ENCODE assay signal across 17 mouse cellular contexts in genomic region chr1:75565616-75566015, GRCm38 (mm10). TPM values are rescaled to one million over a fixed set of nuclear protein-coding genes. Genes with fewer than 3 reads are reported as not detected.
DNase-seq lines count a peak whose midpoint lies in the region; ATAC-seq lines count a peak whose summit lies in the region.
"Had no signal": no experiment of that assay in that cellular context is flagged by ENCODE, and none has a peak within 500 bp of the region (broad histone marks: within the 10 kb centered on the region; RNA-seq: fewer than 3 reads in every experiment).

No protein-coding gene starts in this region.

- H3K27me3 ChIP-seq in heart, embryonic 13.5 days (replicated peaks): peaks cover 19% of the 10 kb centered on the region; the same call in 1 of the 2 replicates
- peaks cover 6% of the 10 kb centered on the region; the same call in 1 of the 2 replicates for H3K27me3 ChIP-seq in forebrain, embryonic 10.5 days (ENCODE audit: poor library complexity, severe bottlenecking)
- H3K27me3 ChIP-seq: embryonic facial prominence, embryonic 13.5 days had no signal

- no peaks in the 10 kb centered on the region for H3K36me3 ChIP-seq in heart, embryonic 13.5 days
- H3K36me3 ChIP-seq in forebrain, embryonic 10.5 days (replicated peaks): no peaks in the 10 kb centered on the region
- H3K36me3 ChIP-seq: embryonic facial prominence, embryonic 13.5 days; liver, embryonic 15.5 days had no signal

- WGBS in heart, embryonic 13.5 days: 43% methylated on average over 9 of the region's 9 CpGs
- WGBS in forebrain, embryonic 10.5 days: 79% methylated on average over 9 of the region's 9 CpGs

- 0 out of 2 replicates have a peak overlapping the region, but pooled peaks have one; percentile 28 for H3K9ac ChIP-seq in heart, embryonic 13.5 days
- H3K9ac ChIP-seq: embryonic facial prominence, embryonic 13.5 days; hindbrain, embryonic 14.5 days; liver, embryonic 15.5 days had no signal

- peaks cover 43% of the 10 kb centered on the region for H3K4me1 ChIP-seq in heart, embryonic 13.5 days
- no peaks in the 10 kb centered on the region for H3K4me1 ChIP-seq in forebrain, embryonic 10.5 days
- H3K4me1 ChIP-seq: liver, embryonic 15.5 days had no signal

- intact Hi-C loops in heart, postnatal 36 days (cut with DNase I): no loop called here

- no peak for DNase-seq in heart, postnatal 36 days
- DNase-seq in B cell, adult 2 months: peak; percentile 75 to 77
- DNase-seq in embryo, embryonic 11 days: no peak
- no peak for DNase-seq in forebrain, embryonic 10.5 days (ENCODE audit: extremely low spot score, low spot score)
- DNase-seq: cerebellum, adult 9-10 months; kidney, adult 9 months; layer of hippocampus, adult 9-11 months; left cerebral cortex, postnatal 4 days; retina, postnatal 1 day had no signal

- H3K4me2 ChIP-seq in heart, embryonic 13.5 days: no peak overlapping the region
- H3K4me2 ChIP-seq: embryonic facial prominence, embryonic 13.5 days; hindbrain, embryonic 14.5 days; liver, embryonic 15.5 days had no signal

- peak overlapping the region; percentile 66 for H3K27ac ChIP-seq in heart, embryonic 13.5 days (replicated peaks)
- no peak overlapping the region for H3K27ac ChIP-seq in forebrain, embryonic 10.5 days
- H3K27ac ChIP-seq: embryonic facial prominence, embryonic 13.5 days; hindbrain, embryonic 14.5 days; liver, embryonic 15.5 days; macrophage had no signal

- ATAC-seq in heart, embryonic 13.5 days (ENCODE audit: extremely low read depth, insufficient number of reproducible peaks, low FRiP score, low TSS enrichment): no peak
- peak; percentile 92 for ATAC-seq in common myeloid progenitor, adult 5-6 weeks (replicated peaks; ENCODE audit: low read depth, poor library complexity, severe bottlenecking)
- peak; percentile 75 for ATAC-seq in neutrophil, adult 5-6 weeks (ENCODE audit: extremely low read depth, insufficient number of reproducible peaks, low FRiP score, poor library complexity, severe bottlenecking)
- no peak for ATAC-seq in activated CD4-positive, CD25-positive, alpha-beta regulatory T cell, adult 4 months

- H3K4me3 ChIP-seq in heart, embryonic 13.5 days: no peak overlapping the region
- H3K4me3 ChIP-seq in forebrain, embryonic 10.5 days: no peak overlapping the region
- H3K4me3 ChIP-seq: embryonic facial prominence, embryonic 13.5 days; liver, embryonic 15.5 days had no signal

- H3K9me3 ChIP-seq in heart, embryonic 13.5 days: 0 out of 2 replicates have a peak, but pooled peaks cover 8% of the 10 kb centered on the region
- peaks cover 8% of the 10 kb centered on the region; the same call in 1 of the 2 replicates for H3K9me3 ChIP-seq in forebrain, embryonic 10.5 days
- H3K9me3 ChIP-seq: liver, embryonic 15.5 days had no signal

RNA-seq across cellular contexts. Expression of gene Slc4a3, which starts 19.6 kb away (rescaled TPM):
- 25.3 and 25.4 TPM in 2 replicates for polyA plus RNA-seq in heart, embryonic 13.5 days (2015; fragmentation: Nextera tagmentation; extraction: Ambion mirVana)
- 100 to 1,000 TPM; 233 to 249 TPM for total RNA-seq in heart, postnatal 36 days (2021)
- under 0.01 TPM in 1 of 2 replicates, not detected in the other for total RNA-seq in common myeloid progenitor, adult 5-6 weeks (2017)
- total RNA-seq in neutrophil, adult 5-6 weeks (2017): not detected in 2 replicates
- under 1 TPM in 1 of 2 experiments, not detected in 1; 0.07 TPM for polyA plus RNA-seq in activated CD4-positive, CD25-positive, alpha-beta regulatory T cell, adult 4 months (2017; shearing (Covaris generic))
- 13.6 and 15.0 TPM in 2 replicates for polyA plus RNA-seq in forebrain, embryonic 10.5 days (2016; fragmentation: Nextera tagmentation; extraction: Ambion mirVana)

RNA-seq across cellular contexts. Expression of gene Stk11ip, which starts 44.3 kb away (rescaled TPM):
- 11.3 and 12.6 TPM in 2 replicates for polyA plus RNA-seq in heart, embryonic 13.5 days (2015; fragmentation: Nextera tagmentation; extraction: Ambion mirVana)
- 10 to 100 TPM in 1 of 2 experiments, 1 to 10 TPM in 1; 9.2 to 14.1 TPM for total RNA-seq in heart, postnatal 36 days (2021)
- total RNA-seq in common myeloid progenitor, adult 5-6 weeks (2017): 15.1 and 19.5 TPM in 2 replicates
- total RNA-seq in neutrophil, adult 5-6 weeks (2017): 57.0 and 72.0 TPM in 2 replicates
- 1 to 10 TPM; 7.7 to 9.4 TPM for polyA plus RNA-seq in activated CD4-positive, CD25-positive, alpha-beta regulatory T cell, adult 4 months (2017; shearing (Covaris generic))
- polyA plus RNA-seq in forebrain, embryonic 10.5 days (2016; fragmentation: Nextera tagmentation; extraction: Ambion mirVana): 33.2 and 33.5 TPM in 2 replicates

RNA-seq across cellular contexts. Expression of gene Inha, which starts 58.7 kb away (rescaled TPM):
- 5.5 and 6.0 TPM in 2 replicates for polyA plus RNA-seq in heart, embryonic 13.5 days (2015; fragmentation: Nextera tagmentation; extraction: Ambion mirVana)
- total RNA-seq in heart, postnatal 36 days (2021): 1 to 10 TPM; 3.6 TPM
- total RNA-seq in common myeloid progenitor, adult 5-6 weeks (2017): not detected in 2 replicates
- not detected in 2 replicates for total RNA-seq in neutrophil, adult 5-6 weeks (2017)
- not detected for polyA plus RNA-seq in activated CD4-positive, CD25-positive, alpha-beta regulatory T cell, adult 4 months (2017; shearing (Covaris generic))
- polyA plus RNA-seq in forebrain, embryonic 10.5 days (2016; fragmentation: Nextera tagmentation; extraction: Ambion mirVana): 2.7 and 2.9 TPM in 2 replicates
- polyA plus RNA-seq: macrophage had no signal

RNA-seq across cellular contexts. Expression of gene Obsl1, which starts 59.4 kb away (rescaled TPM):
- 91.0 and 93.0 TPM in 2 replicates for polyA plus RNA-seq in heart, embryonic 13.5 days (2015; fragmentation: Nextera tagmentation; extraction: Ambion mirVana)
- 100 to 1,000 TPM; 130 to 136 TPM for total RNA-seq in heart, postnatal 36 days (2021)
- 1.4 and 2.7 TPM in 2 replicates for total RNA-seq in common myeloid progenitor, adult 5-6 weeks (2017)
- total RNA-seq in neutrophil, adult 5-6 weeks (2017): not detected in 2 replicates
- polyA plus RNA-seq in activated CD4-positive, CD25-positive, alpha-beta regulatory T cell, adult 4 months (2017; shearing (Covaris generic)): not detected
- 34.5 and 35.8 TPM in 2 replicates for polyA plus RNA-seq in forebrain, embryonic 10.5 days (2016; fragmentation: Nextera tagmentation; extraction: Ambion mirVana)
- polyA plus RNA-seq: macrophage had no signal

Comparison
In these comparisons a context has a peak if more than half of its experiments do, and no peak if none do; other contexts are left out.
1. ATAC-seq: peak in common myeloid progenitor, adult 5-6 weeks (single experiment) and neutrophil, adult 5-6 weeks (single experiment); none in heart, embryonic 13.5 days (single experiment) and activated CD4-positive, CD25-positive, alpha-beta regulatory T cell, adult 4 months (single experiment).
2. DNase-seq: peak in B cell, adult 2 months (2 of 2); none in heart, postnatal 36 days (0 of 2), embryo, embryonic 11 days (single experiment) and forebrain, embryonic 10.5 days (single experiment).
3. RNA of gene Slc4a3, which starts 19.6 kb away (total RNA-seq): 233 to 249 TPM in heart, postnatal 36 days; not detected in neutrophil, adult 5-6 weeks and under 0.01 TPM in common myeloid progenitor, adult 5-6 weeks; every median in the first group is over 100 times any median in the second.